Mouse (Mus musculus) megakaryocyte-erythroid progenitor cell, adult 5-6 weeks (primary cell): ENCODE measurements around the gene Cfl1. TPM values are rescaled to one million over a fixed set of nuclear protein-coding genes. Genes with fewer than 3 reads are reported as not detected.
A peak's percentile ranks its signal among the peaks of the same experiment; 100 is the strongest.

Experiments
- ATAC-seq: replicated peaks from 2 replicates; pipeline ENCODE4 v1.8.0; 2016; ENCODE audit warnings: mild to moderate bottlenecking, inconsistent platforms; ENCODE audit not compliant: severe bottlenecking, poor library complexity, low FRiP score, low TSS enrichment
- total RNA-seq, 2 experiments: library from RNA; stranded (forward) in 1 of 2; stranded (reverse) in 1 of 2; fragments of 200-1000, 215-1000 nt in 1 of 2; fragments of >200 nt in 1 of 2; fragmentation: Nextera tagmentation in 1 of 2; gene quantifications; 2 replicates each; pipeline ENCODE4 v1.2.3; 2014 to 2017

The Cfl1 gene
- total RNA-seq (2014; fragmentation: Nextera tagmentation) (862 and 969 TPM in 2 replicates), total RNA-seq (2017) (783 and 1,100 TPM in 2 replicates)

- peak; percentile 51 for ATAC-seq
Measured at GRCm38 (mm10) chr19:5490313-5490897, at the start of gene Cfl1. Gene Cfl1, plus strand, starts transcription at chr19:5490455.

- no peak for ATAC-seq
Measured at GRCm38 (mm10) chr19:5444371-5444908, 45.8 kb upstream of the Cfl1 start.

DNA sequence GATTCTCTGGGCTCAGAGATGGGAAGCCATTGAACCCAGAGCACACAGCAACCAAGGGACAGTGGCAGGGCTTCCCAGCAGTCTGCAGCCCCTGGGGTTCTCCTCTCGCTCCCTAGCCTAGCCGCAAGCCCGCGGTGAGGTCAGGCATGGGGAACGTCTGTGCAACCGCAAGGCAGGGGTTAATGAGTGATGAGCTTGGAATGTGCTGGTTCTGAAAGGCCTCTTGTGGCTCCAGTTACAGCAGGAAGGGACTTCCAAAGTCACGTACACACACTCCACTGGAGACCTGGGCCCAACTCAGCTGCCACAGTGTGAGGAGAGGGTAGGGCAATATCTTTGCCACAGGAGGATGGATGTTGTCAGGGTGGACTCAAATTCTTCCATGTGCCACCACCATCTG lies 45.3 kb upstream of the Cfl1 start:
- no peak for ATAC-seq

GRCm38 (mm10) chr19:5445747-5446146 lies 44.5 kb upstream of the Cfl1 start:
- no peak for ATAC-seq

DNA sequence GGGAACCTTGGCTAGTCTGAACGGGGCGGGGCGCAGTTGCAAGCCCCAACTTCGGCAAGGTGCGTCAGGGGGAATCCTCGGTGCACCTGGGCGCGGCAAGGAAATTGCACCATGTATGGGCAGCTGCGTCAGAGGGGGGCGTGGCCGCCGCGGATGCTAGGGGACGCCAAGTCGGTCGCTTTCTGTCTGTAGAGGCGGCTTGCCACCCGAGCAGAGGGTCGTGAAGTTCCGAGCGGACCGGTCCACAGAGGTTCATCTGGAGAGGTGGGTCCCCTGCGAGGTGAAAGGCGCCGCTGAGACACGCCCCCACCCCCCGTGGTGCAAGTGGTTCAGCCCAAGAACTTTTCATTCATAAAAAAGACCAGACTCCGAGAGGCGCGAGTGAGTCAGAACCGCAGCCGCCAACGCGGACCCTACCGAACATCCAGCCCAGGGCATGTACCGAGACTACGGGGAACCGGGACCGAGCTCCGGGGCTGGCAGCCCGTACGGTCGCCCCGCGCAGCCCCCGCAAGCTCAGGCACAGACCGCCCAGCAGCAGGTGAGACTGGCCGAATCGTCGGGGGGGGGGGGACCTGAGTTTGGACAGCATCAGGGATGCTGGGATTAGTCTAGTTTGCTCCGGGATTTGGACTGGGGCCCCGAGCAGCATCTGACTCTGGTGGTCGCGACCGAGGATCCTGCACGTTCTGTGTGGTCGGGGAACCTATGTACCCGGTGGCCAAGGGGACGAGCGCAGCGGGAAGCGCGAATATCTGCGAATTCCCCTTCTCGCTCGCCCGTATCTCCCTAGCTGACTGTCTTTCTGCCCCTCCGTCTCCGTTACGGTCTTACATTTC lies 42.5 kb upstream of the Cfl1 start, which contains the start of gene Fosl1:
TSS of gene Fosl1 (plus strand) at position 33 of the 839 bp plus-strand sequence.
- peak; percentile 71 for ATAC-seq

- ATAC-seq: peak; percentile 49
Measured at GRCm38 (mm10) chr19:5448354-5449150, 41.7 kb upstream of the Cfl1 start.

DNA sequence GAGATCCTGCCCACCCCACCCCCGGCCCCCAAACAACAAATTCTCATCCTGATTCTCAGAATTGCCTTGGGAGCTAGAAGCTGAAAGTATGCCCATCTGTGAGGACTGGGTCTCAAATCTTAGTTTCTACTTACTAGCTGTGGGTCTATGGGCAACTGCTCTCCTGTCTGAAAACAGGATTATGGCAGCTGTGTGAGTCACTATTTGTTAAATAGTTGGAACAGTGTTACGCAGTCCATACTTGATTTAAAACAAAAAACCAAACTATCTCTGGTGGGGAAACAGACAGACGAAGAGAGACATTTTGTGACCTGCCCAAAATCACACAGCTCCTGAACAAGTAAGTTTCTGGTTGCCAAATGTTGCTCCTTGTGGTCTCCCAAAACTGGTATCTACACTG lies 40.6 kb upstream of the Cfl1 start:
- no peak for ATAC-seq

GRCm38 (mm10) chr19:5451766-5452165 lies 38.5 kb upstream of the Cfl1 start:
- no peak for ATAC-seq

DNA sequence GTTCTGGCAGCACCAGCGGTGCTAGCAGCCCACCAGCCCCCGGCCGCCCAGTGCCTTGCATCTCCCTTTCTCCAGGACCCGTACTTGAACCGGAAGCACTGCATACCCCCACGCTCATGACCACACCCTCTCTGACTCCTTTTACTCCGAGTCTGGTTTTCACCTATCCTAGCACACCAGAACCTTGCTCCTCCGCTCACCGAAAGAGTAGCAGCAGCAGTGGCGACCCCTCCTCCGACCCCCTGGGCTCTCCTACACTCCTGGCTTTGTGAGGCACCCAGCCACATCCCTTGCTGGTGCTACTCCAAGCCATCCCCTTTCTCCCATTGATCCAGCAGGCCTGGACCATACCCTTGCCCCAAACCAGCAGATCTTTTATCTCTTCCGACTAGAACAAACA lies 35.2 kb upstream of the Cfl1 start:
- ATAC-seq: no peak

GRCm38 (mm10) chr19:5455568-5455967 lies 34.7 kb upstream of the Cfl1 start:
- ATAC-seq: no peak

DNA sequence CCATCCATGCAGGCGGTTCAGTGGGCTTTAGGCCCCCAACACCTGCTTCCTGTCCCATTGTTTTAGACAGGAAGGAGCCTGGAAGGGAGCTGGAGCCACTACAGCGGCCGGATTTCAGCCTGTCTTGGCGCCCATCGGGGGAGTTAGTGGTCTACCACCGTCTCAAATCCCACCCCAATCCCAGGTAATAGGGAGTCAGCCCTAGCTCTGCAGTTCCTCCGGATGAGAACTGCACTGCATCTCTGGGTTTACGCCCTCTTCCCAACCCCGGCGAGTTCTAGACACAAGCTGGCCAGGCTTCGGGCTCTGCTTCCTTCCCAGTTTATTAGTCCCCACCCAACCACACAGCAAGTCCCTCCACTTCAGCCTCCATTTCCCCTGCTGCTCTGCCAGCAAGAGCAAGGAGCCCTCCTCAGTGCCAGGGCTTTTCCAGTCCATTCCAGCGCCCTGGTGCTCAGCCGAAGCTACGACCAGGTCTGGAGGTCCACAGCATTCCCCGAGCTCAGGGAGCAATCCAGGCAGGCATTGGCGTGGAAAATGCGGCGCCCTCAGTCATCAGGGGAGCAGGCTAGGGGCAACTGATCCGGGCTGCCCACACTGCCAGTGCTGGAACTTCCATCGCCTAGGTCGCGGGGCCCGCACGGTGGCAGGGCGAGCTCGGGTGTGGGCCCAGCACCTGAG lies 33.9 kb upstream of the Cfl1 start:
- ATAC-seq: no peak

DNA sequence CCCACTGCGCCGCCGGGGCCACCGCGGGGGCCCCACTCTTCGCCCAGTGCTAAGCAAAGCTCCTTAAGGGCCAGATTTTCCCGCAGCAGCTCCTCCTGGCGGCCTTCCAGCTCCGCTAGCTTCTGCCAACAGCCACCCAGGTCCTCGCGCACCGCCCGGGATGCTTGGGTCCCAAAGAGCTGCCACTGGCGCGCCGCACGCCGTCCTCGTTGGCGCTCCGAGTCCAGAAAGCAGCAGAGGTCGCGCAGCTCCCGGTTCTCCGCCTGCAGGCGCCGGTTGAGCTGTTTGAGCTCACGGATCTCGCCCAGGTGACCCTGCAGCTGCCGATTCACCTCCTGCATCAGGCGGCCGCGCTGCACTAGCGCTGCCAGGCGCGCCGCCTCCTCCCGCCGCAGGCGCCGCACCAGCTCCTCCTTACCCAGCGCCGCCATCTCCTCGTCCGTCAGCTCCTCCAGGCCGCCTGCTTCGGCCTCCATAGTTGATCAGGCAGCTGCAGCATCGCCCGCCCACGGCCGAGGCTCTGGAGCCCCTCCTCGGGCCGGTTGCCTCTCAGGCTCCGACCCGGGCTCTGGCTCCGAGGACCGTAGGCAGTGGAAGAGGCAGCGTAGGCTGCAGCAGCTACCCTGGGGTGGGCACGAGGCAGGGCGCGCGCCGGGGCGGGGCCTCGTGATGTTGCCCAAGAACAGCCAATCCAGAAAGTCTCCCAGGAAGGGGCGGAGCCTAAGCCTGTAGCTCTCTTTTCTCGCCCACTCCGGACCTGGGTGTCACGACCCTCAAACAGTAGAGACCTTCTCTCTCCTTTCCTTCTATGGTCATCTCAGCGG lies 33.1 kb upstream of the Cfl1 start:
- ATAC-seq: peak; percentile 89

GRCm38 (mm10) chr19:5457746-5458442 lies 32.4 kb upstream of the Cfl1 start, which contains the start of gene Ccdc85b:
Gene Ccdc85b, minus strand, starts transcription at chr19:5457894.
- ATAC-seq: no peak

DNA sequence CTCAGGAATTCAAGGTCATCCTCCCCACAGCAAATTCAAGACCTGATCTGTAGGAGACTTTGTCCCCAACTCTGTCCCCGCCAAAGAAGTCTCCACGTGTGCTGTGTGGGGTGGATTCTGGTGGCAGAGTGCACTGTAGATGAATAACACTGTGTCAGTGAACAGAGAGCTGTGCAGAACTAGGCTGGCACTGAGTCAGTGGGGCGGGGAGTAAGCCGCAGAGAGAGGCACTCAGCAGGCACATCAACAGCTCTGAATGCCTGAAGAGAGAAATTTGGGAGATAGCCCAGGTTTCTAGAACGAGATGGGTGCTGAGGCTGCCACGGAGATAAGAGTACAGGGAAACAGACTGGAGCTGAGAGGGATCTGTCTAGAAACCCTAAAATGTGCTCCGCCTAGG lies 31.2 kb upstream of the Cfl1 start:
- ATAC-seq: no peak

DNA sequence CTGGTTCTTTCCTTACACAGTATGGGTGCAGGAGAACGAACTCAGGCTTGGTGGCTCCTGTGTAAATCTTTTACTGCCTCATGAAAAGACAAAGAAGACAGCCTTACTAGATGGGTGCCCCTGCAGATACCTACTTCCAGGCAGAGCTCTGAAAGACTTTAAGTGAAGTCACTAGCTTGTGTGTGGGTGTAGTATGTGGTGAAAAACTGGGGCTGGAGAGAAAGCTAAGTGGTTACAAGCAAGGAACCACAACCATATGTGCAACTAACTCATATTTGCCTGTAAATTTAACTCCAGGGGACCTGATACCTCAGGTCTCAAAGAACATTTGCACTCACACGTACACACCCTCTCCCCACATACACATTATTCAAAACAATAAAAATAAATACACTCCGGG lies 30.4 kb upstream of the Cfl1 start:
- no peak for ATAC-seq

- peak; percentile 69; the same call in 1 of the 2 replicates for ATAC-seq
Measured at GRCm38 (mm10) chr19:5460465-5460911, 29.8 kb upstream of the Cfl1 start, which contains the start of gene Fibp. Gene Fibp, plus strand, starts transcription at chr19:5460615.

- ATAC-seq: no peak
Measured at GRCm38 (mm10) chr19:5461411-5461810, 28.8 kb upstream of the Cfl1 start.

- ATAC-seq: no peak
Measured at GRCm38 (mm10) chr19:5463212-5463611, 27.0 kb upstream of the Cfl1 start.
